Mouse (Mus musculus): ENCODE data around the gene Lamtor3.

- TF ChIP-seq CTCF (IDR thresholded peaks at IDR 0.05; ENCODE audit: low read depth) (no peak), EP300 (IDR thresholded peaks at IDR 0.05; ENCODE audit: low read depth) (peak; percentile 95)
Observed at GRCm38 (mm10) chr3:137968820-137969486, 50.6 kb downstream of the Lamtor3 start.
